Mouse (Mus musculus) E14TG2a.4 (cell line): ENCODE data around the gene Tmprss15.

ENCODE experiments used
- H3K27me3 ChIP-seq: 2 replicates; pipeline ENCODE4 v1.6.1; 2014; ENCODE audit warnings: low read length, control low read depth; ENCODE audit not compliant: insufficient read depth
- H3K36me3 ChIP-seq: 2 replicates; pipeline ENCODE4 v1.6.1; 2014; ENCODE audit warnings: low read length, control low read depth; ENCODE audit not compliant: insufficient read depth
- H3K4me1 ChIP-seq: replicated peaks from 2 replicates; pipeline ENCODE4 v1.6.1; 2014; ENCODE audit warnings: low read depth, low read length, control low read depth
- H3K4me3 ChIP-seq: replicated peaks from 2 replicates; pipeline ENCODE4 v1.5.1; 2014; ENCODE audit warnings: mild to moderate bottlenecking, low read length
- H3K9me3 ChIP-seq: 2 replicates; pipeline ENCODE4 v1.6.1; 2014; ENCODE audit warnings: low read length, control low read depth
- CTCF ChIP-seq: conservative IDR thresholded peaks from 2 replicates; pipeline ENCODE4 v1.5.1; 2014; ENCODE audit warnings: low read length
- NANOG ChIP-seq: IDR thresholded peaks from 2 replicates; pipeline ENCODE4 v1.6.1; 2014; ENCODE audit warnings: borderline replicate concordance, low read length, mixed read lengths
- POU5F1 ChIP-seq: IDR thresholded peaks from 2 replicates; pipeline ENCODE4 v1.6.1; 2014; ENCODE audit warnings: low read length, borderline replicate concordance

Gene Tmprss15

DNA sequence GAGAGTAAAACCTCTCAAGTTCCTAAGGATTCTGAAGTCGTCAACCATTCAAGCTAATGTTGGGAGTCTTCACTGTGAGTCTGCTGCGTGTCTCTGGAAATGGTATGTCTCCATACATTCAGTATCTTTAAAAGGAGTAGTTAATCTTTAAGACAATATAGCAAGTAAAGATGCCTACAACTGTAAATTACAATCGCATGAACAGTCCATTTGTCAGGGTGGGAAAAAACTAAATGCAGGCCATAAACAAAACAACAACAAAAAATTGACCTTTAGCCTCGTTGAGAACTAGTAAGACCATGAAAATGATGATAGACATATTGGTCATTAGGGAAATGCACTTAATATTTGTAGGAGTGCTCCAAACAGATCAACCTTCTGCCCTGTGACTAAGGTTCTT lies at the start of gene Tmprss15:
Gene Tmprss15 (minus strand): TSS at position 101 of the 400 bp plus-strand sequence.
- Histone ChIP-seq H3K9me3 (no peaks in the 10 kb centered on the region), H3K27me3 (no peaks in the 10 kb centered on the region), H3K36me3 (no peaks in the 10 kb centered on the region), H3K4me3 (no peak within 1 kb of the TSS), H3K4me1 (no peaks in the 10 kb centered on the region)
- no peak for TF ChIP-seq POU5F1

GRCm38 (mm10) chr16:79114879-79115278 lies 24.0 kb upstream of the Tmprss15 start:
- no peaks in the 10 kb centered on the region for H3K36me3 ChIP-seq
- no peaks in the 10 kb centered on the region for H3K4me1 ChIP-seq
- no peaks in the 10 kb centered on the region for H3K9me3 ChIP-seq
- H3K4me3 ChIP-seq, result no peak overlapping the region
- no peaks in the 10 kb centered on the region for H3K27me3 ChIP-seq
- TF ChIP-seq NANOG (no peak), POU5F1 (no peak), CTCF (no peak)

DNA sequence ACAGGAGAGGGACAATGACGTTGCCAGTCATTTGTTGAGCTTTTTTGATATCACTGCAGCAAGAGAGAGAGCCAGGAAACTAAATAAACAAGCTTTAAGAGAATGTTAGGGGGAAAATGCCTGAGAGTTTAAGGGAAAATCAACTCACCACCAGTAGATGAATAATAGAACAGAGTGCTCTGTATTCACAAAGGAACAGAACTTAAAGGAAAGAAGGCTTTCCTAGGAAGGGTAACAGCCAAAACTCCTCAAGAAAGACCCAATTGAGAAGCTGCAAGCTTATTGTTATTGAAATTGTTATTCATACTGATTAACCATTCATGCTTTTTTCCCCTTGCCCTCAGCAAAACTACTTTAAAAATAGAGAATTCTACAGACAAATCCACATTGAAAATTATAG lies 18.6 kb upstream of the Tmprss15 start:
- Histone ChIP-seq H3K4me1 (no peaks in the 10 kb centered on the region), H3K36me3 (no peaks in the 10 kb centered on the region), H3K27me3 (no peaks in the 10 kb centered on the region), H3K9me3 (no peaks in the 10 kb centered on the region), H3K4me3 (no peak overlapping the region)
- no peak for TF ChIP-seq NANOG
- no peak for TF ChIP-seq CTCF
- no peak for TF ChIP-seq POU5F1

DNA sequence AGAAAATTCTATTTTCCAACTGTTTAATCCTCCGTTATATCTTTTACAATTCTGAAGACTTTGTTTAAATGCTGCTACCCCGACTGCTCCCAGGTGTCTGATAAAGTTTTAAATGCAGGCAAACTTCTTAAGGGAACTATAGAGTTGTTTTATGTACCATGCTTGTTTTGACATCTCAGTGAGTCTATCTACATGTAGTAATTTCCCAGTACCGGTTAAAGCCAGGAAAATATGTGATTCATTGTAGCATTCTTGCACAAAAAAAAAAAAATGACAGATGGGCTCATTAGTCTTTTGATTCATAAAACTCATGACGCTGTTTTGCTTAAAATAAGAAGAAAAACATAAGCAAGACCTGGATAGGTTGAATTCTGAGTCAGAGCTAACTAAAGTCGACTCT lies 18.1 kb upstream of the Tmprss15 start:
- Histone ChIP-seq H3K4me3 (no peak overlapping the region), H3K27me3 (no peaks in the 10 kb centered on the region), H3K36me3 (no peaks in the 10 kb centered on the region), H3K4me1 (no peaks in the 10 kb centered on the region), H3K9me3 (no peaks in the 10 kb centered on the region)
- TF ChIP-seq CTCF, result no peak
- no peak for TF ChIP-seq NANOG
- no peak for TF ChIP-seq POU5F1

- Histone ChIP-seq H3K4me1 (peaks cover 3% of the 10 kb centered on the region), H3K27me3 (no peaks in the 10 kb centered on the region), H3K36me3 (no peaks in the 10 kb centered on the region), H3K4me3 (no peak overlapping the region), H3K9me3 (no peaks in the 10 kb centered on the region)
- TF ChIP-seq NANOG (no peak), CTCF (no peak), POU5F1 (no peak)
Observed at GRCm38 (mm10) chr16:79100325-79100724, 9.4 kb upstream of the Tmprss15 start.

DNA sequence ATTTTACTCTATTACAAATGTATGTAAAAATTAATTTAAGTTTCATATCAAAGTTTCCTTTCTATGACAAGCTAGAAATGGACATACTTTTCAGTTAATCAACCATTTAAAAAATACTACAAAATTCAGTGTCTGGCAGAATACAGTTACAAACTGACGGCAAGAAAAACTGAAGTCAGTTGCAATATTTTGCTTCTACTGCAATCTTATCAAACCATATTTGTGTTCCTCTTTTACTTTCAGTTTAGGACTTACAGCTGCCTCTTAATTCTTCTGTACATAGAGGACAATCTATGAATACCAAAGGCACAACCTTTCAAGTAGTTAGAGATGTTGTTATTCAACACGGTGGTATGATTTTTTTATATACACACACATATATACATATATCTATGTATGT lies 7.4 kb upstream of the Tmprss15 start:
- H3K9me3 ChIP-seq, result no peaks in the 10 kb centered on the region
- no peak for TF ChIP-seq CTCF
- no peak for TF ChIP-seq POU5F1
- no peak for TF ChIP-seq NANOG
- H3K4me1 ChIP-seq, result peaks cover 3% of the 10 kb centered on the region
- H3K36me3 ChIP-seq, result no peaks in the 10 kb centered on the region
- H3K4me3 ChIP-seq, result no peak overlapping the region
- H3K27me3 ChIP-seq, result no peaks in the 10 kb centered on the region

DNA sequence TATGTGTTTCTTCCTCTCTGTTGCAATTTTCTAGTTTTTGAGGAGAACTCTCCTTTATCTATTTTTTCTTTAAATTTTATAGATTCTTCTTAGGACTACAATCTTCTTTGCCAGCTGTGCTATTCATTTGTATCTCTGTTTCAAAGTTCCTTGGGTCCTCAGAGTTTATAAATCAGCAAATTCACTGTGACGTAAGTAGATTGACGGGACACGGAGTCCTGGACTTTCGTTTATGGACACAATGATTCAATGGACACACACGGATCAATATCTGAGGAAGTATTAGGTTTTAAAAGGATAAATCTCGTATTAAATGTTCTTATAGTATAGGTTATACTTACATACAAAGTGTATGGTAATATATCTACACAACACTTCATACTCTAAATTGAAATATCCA lies 4.3 kb downstream of the Tmprss15 start:
- Histone ChIP-seq H3K36me3 (no peaks in the 10 kb centered on the region), H3K4me1 (no peaks in the 10 kb centered on the region), H3K9me3 (no peaks in the 10 kb centered on the region), H3K27me3 (no peaks in the 10 kb centered on the region), H3K4me3 (no peak overlapping the region)
- no peak for TF ChIP-seq CTCF
- TF ChIP-seq POU5F1, result no peak
- TF ChIP-seq NANOG, result no peak

DNA sequence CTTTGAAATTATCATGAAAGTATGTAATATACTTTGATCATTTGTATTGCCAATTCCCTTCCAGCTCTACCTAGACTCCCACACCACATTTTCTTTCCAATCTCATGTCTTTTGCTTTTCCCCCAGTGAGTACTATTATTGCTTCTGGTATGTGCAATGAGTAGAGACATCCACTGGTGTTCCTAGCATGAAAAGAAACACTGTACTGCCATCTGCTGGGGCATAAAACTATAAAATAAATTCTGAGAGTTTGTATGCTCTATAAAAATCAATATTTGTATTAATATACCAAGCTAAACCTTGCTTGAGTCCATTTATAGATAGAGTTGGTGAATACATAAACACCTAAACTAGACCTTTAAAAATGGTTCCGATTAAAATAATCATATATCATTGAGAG lies 27.0 kb downstream of the Tmprss15 start:
- Histone ChIP-seq H3K4me3 (no peak overlapping the region), H3K27me3 (no peaks in the 10 kb centered on the region), H3K4me1 (no peaks in the 10 kb centered on the region), H3K9me3 (no peaks in the 10 kb centered on the region), H3K36me3 (no peaks in the 10 kb centered on the region)
- TF ChIP-seq POU5F1 (no peak), CTCF (no peak), NANOG (no peak)

DNA sequence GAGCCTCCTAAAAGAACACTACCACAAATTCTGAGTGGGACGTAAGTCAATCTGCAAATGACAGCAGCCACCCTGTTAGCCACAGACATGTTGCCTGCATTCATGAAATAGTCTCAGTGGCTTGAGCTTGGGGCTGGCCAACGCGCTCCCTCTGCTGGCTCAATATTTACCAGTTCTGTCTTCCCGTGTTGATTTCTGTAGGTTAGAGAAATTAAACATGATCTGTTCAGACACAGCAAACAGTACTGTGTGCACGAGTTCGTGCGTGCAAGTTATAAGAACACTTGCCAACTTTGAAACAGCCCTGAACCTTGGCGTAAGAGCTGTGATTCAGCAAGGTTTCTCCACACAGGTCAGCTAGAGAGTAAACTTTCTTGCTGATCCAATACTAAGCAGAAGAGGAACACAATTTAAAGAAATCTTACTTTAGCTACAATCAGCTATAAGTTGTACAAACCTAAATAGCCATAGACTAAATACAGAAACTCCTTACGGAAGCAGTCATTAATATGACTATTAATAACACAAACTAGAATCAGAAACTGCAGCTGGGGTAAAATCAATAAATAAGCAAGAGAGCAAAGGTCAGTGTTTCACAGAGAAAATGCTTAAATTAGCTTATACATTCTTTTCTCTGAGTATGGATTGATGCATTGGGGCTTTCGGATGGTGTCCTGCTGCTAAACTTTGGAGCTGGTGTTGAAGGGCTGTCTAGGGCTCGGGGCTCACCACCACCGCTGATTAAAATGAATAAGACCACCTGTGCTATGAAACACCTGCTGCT lies 31.9 kb downstream of the Tmprss15 start:
- Histone ChIP-seq H3K9me3 (no peaks in the 10 kb centered on the region), H3K27me3 (no peaks in the 10 kb centered on the region), H3K36me3 (no peaks in the 10 kb centered on the region), H3K4me1 (no peaks in the 10 kb centered on the region), H3K4me3 (no peak overlapping the region)
- TF ChIP-seq POU5F1 (no peak), CTCF (no peak), NANOG (no peak)
